Mouse (Mus musculus) CH12.LX (cell line): Measurements from ENCODE around the gene Ucn2. TPM values are rescaled to one million over a fixed set of nuclear protein-coding genes. Genes with fewer than 3 reads are reported as not detected.

Experiments used
- DNase-seq: peaks from one replicate; pipeline ENCODE4 v3.0.0-alpha.2; 2013; ENCODE audit errors: extremely low read depth
- H3K27ac ChIP-seq: 2 replicates; pipeline ENCODE4 v1.5.1; 2012; ENCODE audit warnings: low read depth, mild to moderate bottlenecking, control low read depth, moderate library complexity; ENCODE audit not compliant: insufficient read depth
- H3K27me3 ChIP-seq: replicated peaks from 2 replicates; pipeline ENCODE3; 2012; ENCODE audit warnings: inconsistent platforms
- H3K36me3 ChIP-seq, 2 experiments: replicated peaks in 1 of 2; 2 replicates each; pipeline versions ENCODE3 to v1.6.1; 2012; ENCODE audit warnings: inconsistent platforms in 1 of 2, low read length in 1 of 2, mild to moderate bottlenecking in 1 of 2, mixed read lengths in 1 of 2, moderate library complexity in 1 of 2; ENCODE audit not compliant: control insufficient read depth in 1 of 2, insufficient read depth in 1 of 2
- H3K4me1 ChIP-seq, 2 experiments: 2 replicates each; pipeline ENCODE4 v1.6.1; 2012; ENCODE audit warnings: inconsistent platforms in 1 of 2, moderate library complexity in 1 of 2; ENCODE audit not compliant: insufficient read depth in 2 of 2, control insufficient read depth in 1 of 2
- H3K4me2 ChIP-seq: 2 replicates; pipeline ENCODE4 v1.6.1; 2012; ENCODE audit warnings: low read depth, mild to moderate bottlenecking, control low read depth; ENCODE audit not compliant: poor library complexity, insufficient read depth, severe bottlenecking
- H3K4me3 ChIP-seq, 3 experiments: fragments of 150-350 bp in 1 of 3; sonication (generic) in 1 of 3; replicated peaks in 1 of 3; 2 replicates each; pipeline versions ENCODE3 to v1.5.1; 2011 to 2012; ENCODE audit warnings: low read depth in 2 of 3, low read length in 2 of 3, mild to moderate bottlenecking in 2 of 3, moderate library complexity in 2 of 3, control low read depth in 1 of 3, improper control_type of control experiment in 1 of 3, inconsistent platforms in 1 of 3, mixed read lengths in 1 of 3; ENCODE audit not compliant: poor library complexity in 1 of 3
- H3K79me2 ChIP-seq: replicated peaks from 2 replicates; pipeline ENCODE4 v1.6.1; 2012; ENCODE audit warnings: mild to moderate bottlenecking, moderate library complexity; ENCODE audit not compliant: control insufficient read depth, poor library complexity, insufficient read depth, severe bottlenecking; ENCODE audit errors: extremely low read depth
- H3K9ac ChIP-seq: 2 replicates; pipeline ENCODE4 v1.6.1; 2012; ENCODE audit warnings: low read depth, mild to moderate bottlenecking, control low read depth, moderate library complexity; ENCODE audit not compliant: insufficient read depth
- H3K9me3 ChIP-seq: replicated peaks from 2 replicates; pipeline ENCODE3; 2012; ENCODE audit warnings: low read length, inconsistent platforms, mixed read lengths
- ETS1 ChIP-seq: conservative IDR thresholded peaks from 2 replicates; pipeline ENCODE4 v1.6.1; 2012; ENCODE audit warnings: low read depth, mild to moderate bottlenecking, inconsistent platforms, low read length, improper control_type of control experiment, moderate library complexity
- HCFC1 ChIP-seq: IDR thresholded peaks from 2 replicates; pipeline ENCODE4 v1.6.1; 2012; ENCODE audit warnings: low read depth, mild to moderate bottlenecking, inconsistent platforms, low read length, improper control_type of control experiment
- IRF4 ChIP-seq: IDR thresholded peaks from 2 replicates; pipeline ENCODE4 v1.6.1; 2014; ENCODE audit warnings: low read depth, mild to moderate bottlenecking, inconsistent platforms, low read length, improper control_type of control experiment
- JUN ChIP-seq: IDR thresholded peaks from 2 replicates; pipeline ENCODE4 v1.6.1; 2011; ENCODE audit warnings: low read depth, mild to moderate bottlenecking, low read length, improper control_type of control experiment, moderate library complexity; ENCODE audit not compliant: insufficient read depth
- JUND ChIP-seq: conservative IDR thresholded peaks from 2 replicates; pipeline ENCODE4 v1.6.1; 2011; ENCODE audit warnings: low read depth, low read length, improper control_type of control experiment
- MEF2A ChIP-seq: IDR thresholded peaks from 2 replicates; pipeline ENCODE4 v1.6.1; 2014; ENCODE audit warnings: low read depth, mild to moderate bottlenecking, inconsistent platforms, low read length, improper control_type of control experiment, borderline replicate concordance
- MXI1 ChIP-seq: IDR thresholded peaks from 2 replicates; pipeline ENCODE4 v1.6.1; 2011; ENCODE audit warnings: mild to moderate bottlenecking, low read depth, low read length, improper control_type of control experiment
- MYC ChIP-seq: IDR thresholded peaks from 2 replicates; pipeline ENCODE4 v1.6.1; 2011; ENCODE audit warnings: low read depth, mild to moderate bottlenecking, improper control_type of control experiment, low read length
- NRF1 ChIP-seq: IDR thresholded peaks from 2 replicates; pipeline ENCODE4 v1.6.1; 2014; ENCODE audit warnings: low read depth, mild to moderate bottlenecking, inconsistent platforms, low read length, improper control_type of control experiment, moderate library complexity
- PAX5 ChIP-seq: IDR thresholded peaks from 2 replicates; pipeline ENCODE4 v1.6.1; 2012; ENCODE audit warnings: low read length, inconsistent platforms, mixed read lengths
- POLR2A ChIP-seq: IDR thresholded peaks from 2 replicates; pipeline ENCODE4 v1.6.1; 2011; ENCODE audit warnings: low read depth, mild to moderate bottlenecking, improper control_type of control experiment, low read length
- POLR2AphosphoS2 ChIP-seq: IDR thresholded peaks from 2 replicates; pipeline ENCODE4 v1.6.1; 2011; ENCODE audit warnings: low read depth, low read length, improper control_type of control experiment
- SIN3A ChIP-seq: IDR thresholded peaks from 2 replicates; pipeline ENCODE4 v1.6.1; 2012; ENCODE audit warnings: low read length, improper control_type of control experiment, inconsistent platforms
- SMC3 ChIP-seq: IDR thresholded peaks from 2 replicates; pipeline ENCODE4 v1.6.1; 2011; ENCODE audit warnings: low read depth, low read length, improper control_type of control experiment
- TBP ChIP-seq: conservative IDR thresholded peaks from 2 replicates; pipeline ENCODE4 v1.6.1; 2011; ENCODE audit warnings: low read depth, low read length, improper control_type of control experiment
- TCF12 ChIP-seq: IDR thresholded peaks from 2 replicates; pipeline ENCODE4 v1.6.1; 2014; ENCODE audit warnings: low read depth, mild to moderate bottlenecking, inconsistent platforms, low read length, improper control_type of control experiment
- UBTF ChIP-seq: IDR thresholded peaks from 2 replicates; pipeline ENCODE4 v1.6.1; 2012; ENCODE audit warnings: low read depth, mild to moderate bottlenecking, inconsistent platforms, low read length, improper control_type of control experiment, moderate library complexity
- USF2 ChIP-seq: conservative IDR thresholded peaks from 2 replicates; pipeline ENCODE4 v1.6.1; 2011; ENCODE audit warnings: low read depth, low read length, improper control_type of control experiment
- ZC3H11A ChIP-seq: IDR thresholded peaks from 2 replicates; pipeline ENCODE4 v1.6.1; 2012; ENCODE audit warnings: low read depth, mild to moderate bottlenecking, inconsistent platforms, low read length, improper control_type of control experiment
- ZKSCAN1 ChIP-seq: IDR thresholded peaks from 2 replicates; pipeline ENCODE4 v1.6.1; 2012; ENCODE audit warnings: low read depth, inconsistent platforms, low read length, improper control_type of control experiment, borderline replicate concordance
- ZMIZ1 ChIP-seq: IDR thresholded peaks from 2 replicates; pipeline ENCODE4 v1.6.1; 2012; ENCODE audit warnings: low read depth, mild to moderate bottlenecking, inconsistent platforms, low read length, improper control_type of control experiment
- dilution Hi-C: fragments of 300-500 bp; cut with MboI; formaldehyde crosslinking; loops from 2 replicates; pipeline ENCODE4 v1.14.3; 2020; ENCODE audit warnings: low sequenced_read_pairs; ENCODE audit not compliant: extremely low pct_unique_long_range_greater_than_20kb, extremely low pct_ligation_motif_present
- in situ Hi-C: fragments of 300-500 bp; cut with MboI; formaldehyde crosslinking; loops from 3 replicates; pipeline ENCODE4 v1.14.3; 2019; ENCODE audit warnings: low sequenced_read_pairs, low pct_ligation_motif_present, low pct_unique_long_range_greater_than_20kb, mixed read lengths
- polyA plus RNA-seq: library from polyadenylated mRNA; unstranded; fragments of >175 nt; gene quantifications from 2 replicates; pipeline ENCODE4 v1.2.1, GENCODE M21; 2012; ENCODE audit warnings: low read depth; ENCODE audit not compliant: insufficient read length
- total RNA-seq, 2 experiments: library from RNA; depleted of rRNA; stranded (reverse); fragments of 300-350 nt in 1 of 2; fragments of >200 nt in 1 of 2; gene quantifications; 2 replicates each; pipeline ENCODE4 v1.2.3; 2012 to 2014

Gene Ucn2
- total and polyA plus RNA-seq, 3 experiments: 0.40 TPM; not detected in 2

GRCm38 (mm10) chr9:108955846-108956245 lies 30.0 kb upstream of the Ucn2 start:
- no peak overlapping the region for H3K4me3 ChIP-seq
- in situ Hi-C loops (no loop called here), dilution Hi-C loops (no loop called here)

DNA sequence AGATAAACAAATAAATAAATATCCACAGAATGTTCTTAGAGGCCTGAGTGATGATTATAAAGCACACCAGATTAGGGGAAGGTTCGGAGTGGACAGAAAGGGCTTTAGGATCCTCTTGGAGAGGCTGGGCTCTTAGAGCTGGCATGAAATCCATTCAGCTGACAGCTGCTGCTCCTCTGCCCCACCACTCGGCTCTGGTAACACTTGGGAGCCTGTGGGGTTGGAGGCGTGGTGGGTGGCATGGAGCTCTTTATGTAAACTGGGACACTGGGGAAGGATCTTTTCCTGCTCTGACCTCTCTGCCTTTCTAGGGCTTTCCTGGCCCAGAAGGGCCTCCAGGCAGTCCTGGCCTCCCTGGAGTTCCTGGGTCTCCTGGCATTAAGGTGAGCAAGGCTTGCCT lies 22.2 kb upstream of the Ucn2 start:
- TF ChIP-seq MYC (no peak), UBTF (no peak), ZMIZ1 (no peak), MEF2A (no peak), PAX5 (no peak), ETS1 (no peak), JUN (no peak), JUND (no peak), TCF12 (no peak), ZKSCAN1 (no peak), USF2 (no peak), IRF4 (no peak), NRF1 (no peak)
- dilution Hi-C loops (no loop called here), in situ Hi-C loops (no loop called here)
- H3K79me2 ChIP-seq: no peaks in the 10 kb centered on the region
- H3K27ac ChIP-seq: no peak overlapping the region
- no peak overlapping the region for H3K4me3 ChIP-seq
- no peaks in the 10 kb centered on the region for H3K9me3 ChIP-seq
- H3K27me3 ChIP-seq: no peaks in the 10 kb centered on the region
- H3K4me1 ChIP-seq: no peaks in the 10 kb centered on the region
- H3K4me2 ChIP-seq: no peak overlapping the region
- peaks cover 0 to 26% of the 10 kb centered on the region in 2 experiments for H3K36me3 ChIP-seq
- no peak for DNase-seq
- H3K9ac ChIP-seq: no peak overlapping the region

More at GRCm38 (mm10) chr9:108955846-108956245, 30.0 kb upstream of the Ucn2 start:
- no peak for DNase-seq
- no peak overlapping the region for H3K4me2 ChIP-seq
- no peaks in the 10 kb centered on the region for H3K79me2 ChIP-seq
- no peaks in the 10 kb centered on the region for H3K4me1 ChIP-seq
- TF ChIP-seq POLR2AphosphoS2 (no peak), UBTF (no peak), ZC3H11A (no peak), ZKSCAN1 (no peak), MEF2A (no peak), POLR2A (no peak), SIN3A (no peak), SMC3 (no peak), TBP (no peak), MXI1 (no peak), JUND (no peak), HCFC1 (no peak)
- peaks cover 0 to 13% of the 10 kb centered on the region in 2 experiments for H3K36me3 ChIP-seq
- H3K9me3 ChIP-seq: no peaks in the 10 kb centered on the region
- H3K9ac ChIP-seq: no peak overlapping the region
- no peak overlapping the region for H3K27ac ChIP-seq
- H3K27me3 ChIP-seq: no peaks in the 10 kb centered on the region
